Mouse (Mus musculus) forebrain, embryonic 14.5 days (tissue): ENCODE data around the gene Lamc1. TPM values are rescaled to one million over a fixed set of nuclear protein-coding genes. Genes with fewer than 3 reads are reported as not detected.

Experiments
- ATAC-seq: fragments of 200-750 bp; cut with Nextera tagmentation; 2 replicates; pipeline ENCODE4 v1.8.0; 2017; ENCODE audit warnings: mild to moderate bottlenecking, moderate library complexity
- DNase-seq: peaks from one replicate; pipeline ENCODE4 v3.0.0-alpha.2; 2015; ENCODE audit warnings: low spot score
- H3K27ac ChIP-seq: fragments of 300-500 bp; sonication (generic); 2 replicates; pipeline ENCODE4 v1.5.1; 2014; ENCODE audit warnings: low read depth, mild to moderate bottlenecking, control low read depth, low read length, moderate library complexity
- H3K27me3 ChIP-seq: fragments of 300-500 bp; sonication (generic); replicated peaks from 2 replicates; pipeline ENCODE4 v1.6.1; 2014; ENCODE audit warnings: low read length, control low read depth, mixed read lengths; ENCODE audit not compliant: control insufficient read depth, insufficient read depth
- H3K36me3 ChIP-seq: fragments of 300-500 bp; sonication (generic); 2 replicates; pipeline ENCODE4 v1.6.1; 2014; ENCODE audit warnings: low read length, control low read depth; ENCODE audit not compliant: control insufficient read depth, insufficient read depth
- H3K4me1 ChIP-seq: fragments of 300-500 bp; sonication (generic); 2 replicates; pipeline ENCODE4 v1.6.1; 2014; ENCODE audit warnings: antibody characterized with exemption, low read length, control low read depth; ENCODE audit not compliant: control insufficient read depth, insufficient read depth
- H3K4me2 ChIP-seq: fragments of 300-500 bp; sonication (generic); 2 replicates; pipeline ENCODE4 v1.6.1; 2014; ENCODE audit warnings: mild to moderate bottlenecking, control low read depth, low read length
- H3K4me3 ChIP-seq: fragments of 300-500 bp; sonication (generic); 2 replicates; pipeline ENCODE4 v1.5.1; 2014; ENCODE audit warnings: low read depth, low read length, control low read depth
- H3K9ac ChIP-seq: fragments of 300-500 bp; sonication (generic); 2 replicates; pipeline ENCODE4 v1.6.1; 2014; ENCODE audit warnings: mild to moderate bottlenecking, low read length, control low read depth, moderate library complexity
- H3K9me3 ChIP-seq: fragments of 300-500 bp; sonication (generic); replicated peaks from 2 replicates; pipeline ENCODE4 v1.6.1; 2016; ENCODE audit warnings: low read length, control low read depth, mixed read lengths; ENCODE audit not compliant: control insufficient read depth
- WGBS: fragments of 180-500 bp; shearing (Covaris S2); extraction: QIAGEN DNeasy Blood & Tissue Kit; methylation state at CpG from one replicate; pipeline ENCODE4 v1.1.7; 2014; 5-methylcytosine and 5-hydroxymethylcytosine counted together
- polyA plus RNA-seq: library from polyadenylated mRNA; unstranded; fragments of >200 nt; fragmentation: Nextera tagmentation; extraction: Ambion mirVana; gene quantifications from 2 replicates; pipeline ENCODE4 v1.2.1, GENCODE M21; 2014

The Lamc1 gene
- polyA plus RNA-seq, 1 experiment from 2014 or later, result 17.2 TPM

DNA sequence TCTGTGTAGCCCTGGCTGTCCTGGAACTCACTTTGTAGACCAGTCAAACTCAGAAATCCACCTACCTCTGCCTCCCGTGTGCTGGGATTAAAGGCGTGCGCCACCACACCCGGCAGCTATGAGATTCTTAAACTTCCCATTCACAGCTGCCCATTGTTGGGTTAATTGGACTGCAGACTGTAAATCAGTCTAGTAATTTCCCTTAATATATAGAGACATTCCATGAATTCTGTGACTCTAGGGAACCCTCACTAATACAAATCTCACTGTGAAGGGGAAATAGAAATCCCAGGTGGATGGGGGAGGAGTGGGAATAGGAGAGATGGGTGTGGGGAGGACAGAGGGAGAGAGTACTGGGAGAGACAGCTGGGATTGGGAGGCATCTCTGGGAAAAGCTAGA is 29.3 kb upstream of the Lamc1 start:
- ATAC-seq, result no peak
- Histone ChIP-seq H3K9me3 (no peaks in the 10 kb centered on the region; the same call in 1 of the 2 replicates), H3K4me3 (no peak overlapping the region), H3K27me3 (no peaks in the 10 kb centered on the region), H3K27ac (no peak overlapping the region), H3K36me3 (no peaks in the 10 kb centered on the region), H3K9ac (no peak overlapping the region), H3K4me2 (no peak overlapping the region), H3K4me1 (no peaks in the 10 kb centered on the region)
- no peak for DNase-seq
- 76% methylated on average over 4 of the region's 4 CpGs for WGBS

- Histone ChIP-seq H3K4me2 (no peak overlapping the region), H3K36me3 (no peaks in the 10 kb centered on the region), H3K27me3 (no peaks in the 10 kb centered on the region), H3K27ac (no peak overlapping the region), H3K9ac (no peak overlapping the region), H3K4me1 (no peaks in the 10 kb centered on the region), H3K9me3 (no peaks in the 10 kb centered on the region; the same call in 1 of the 2 replicates), H3K4me3 (no peak overlapping the region)
- DNase-seq (no peak), ATAC-seq (no peak)
- 51% methylated on average over 3 of the region's 3 CpGs for WGBS
These were observed 28.0 kb upstream of the Lamc1 start for GRCm38 (mm10) chr1:153360556-153360955.

- ATAC-seq (no peak), DNase-seq (no peak)
- Histone ChIP-seq H3K4me2 (no peak overlapping the region), H3K9me3 (no peaks in the 10 kb centered on the region), H3K4me3 (no peak overlapping the region), H3K36me3 (no peaks in the 10 kb centered on the region), H3K9ac (no peak overlapping the region), H3K27ac (no peak overlapping the region), H3K4me1 (no peaks in the 10 kb centered on the region), H3K27me3 (no peaks in the 10 kb centered on the region)
- WGBS, result 100% methylated on average over 1 of the region's 1 CpGs
These were observed 24.6 kb upstream of the Lamc1 start for GRCm38 (mm10) chr1:153357218-153357617.

DNA sequence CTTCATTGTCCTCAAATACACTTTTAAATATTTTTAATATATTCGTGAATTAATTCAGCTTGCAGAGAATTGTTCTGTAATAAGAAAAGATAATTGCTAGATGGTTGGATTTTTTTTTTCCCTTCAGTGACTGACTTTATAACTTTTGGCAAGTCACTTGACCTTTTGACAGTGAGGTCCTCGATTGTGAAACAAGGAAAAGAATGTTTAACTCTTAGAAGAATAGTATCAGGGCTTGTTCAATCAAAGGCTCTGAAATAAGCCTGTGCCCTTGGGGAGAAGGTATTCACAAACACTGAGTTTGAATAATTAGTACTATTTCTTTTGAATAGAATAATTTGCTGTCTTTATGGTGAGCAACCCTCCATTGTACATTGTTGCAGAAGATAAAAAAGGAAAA is 21.9 kb upstream of the Lamc1 start:
- no peak overlapping the region for H3K27ac ChIP-seq
- no peak overlapping the region for H3K4me2 ChIP-seq
- DNase-seq (peak; percentile 8), ATAC-seq (no peak)
- H3K36me3 ChIP-seq, result no peaks in the 10 kb centered on the region
- no peak overlapping the region for H3K4me3 ChIP-seq
- H3K27me3 ChIP-seq, result no peaks in the 10 kb centered on the region
- 41% methylated on average over 2 of the region's 2 CpGs for WGBS
- H3K4me1 ChIP-seq, result no peaks in the 10 kb centered on the region
- no peak overlapping the region for H3K9ac ChIP-seq
- no peaks in the 10 kb centered on the region for H3K9me3 ChIP-seq

- Histone ChIP-seq H3K4me3 (no peak overlapping the region), H3K9ac (no peak overlapping the region), H3K4me1 (no peaks in the 10 kb centered on the region), H3K4me2 (no peak overlapping the region), H3K27me3 (no peaks in the 10 kb centered on the region), H3K27ac (no peak overlapping the region), H3K36me3 (no peaks in the 10 kb centered on the region), H3K9me3 (no peaks in the 10 kb centered on the region)
- WGBS, result 65% methylated on average over 18 of the region's 18 CpGs
- ATAC-seq (no peak), DNase-seq (no peak)
These were observed 21.3 kb upstream of the Lamc1 start for GRCm38 (mm10) chr1:153353736-153354430.

DNA sequence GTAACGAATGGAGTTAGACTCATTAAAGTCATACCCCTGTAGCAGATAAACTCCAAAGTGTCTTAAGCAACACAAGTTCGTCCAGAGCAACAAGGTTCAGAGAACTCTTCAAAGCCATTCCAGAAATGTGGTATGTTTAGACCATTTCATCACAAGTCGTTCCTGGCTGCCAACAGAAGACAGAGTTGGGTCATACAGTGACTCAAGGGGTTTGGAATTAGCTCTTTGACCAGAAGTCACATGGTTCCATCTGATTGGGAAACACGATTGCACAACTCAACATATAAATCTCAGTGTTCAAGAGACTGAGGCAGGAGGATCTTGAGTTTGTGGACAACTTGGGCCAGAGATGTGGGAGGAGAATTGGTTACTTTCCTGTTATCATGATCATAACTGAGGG is 18.4 kb upstream of the Lamc1 start:
- Histone ChIP-seq H3K27me3 (no peaks in the 10 kb centered on the region), H3K4me3 (no peak overlapping the region), H3K36me3 (no peaks in the 10 kb centered on the region), H3K9me3 (no peaks in the 10 kb centered on the region), H3K9ac (no peak overlapping the region), H3K4me1 (no peaks in the 10 kb centered on the region), H3K4me2 (no peak overlapping the region), H3K27ac (no peak overlapping the region)
- WGBS, result 77% methylated on average over 4 of the region's 4 CpGs
- no peak for DNase-seq
- ATAC-seq, result no peak

- Histone ChIP-seq H3K4me1 (no peaks in the 10 kb centered on the region), H3K36me3 (no peaks in the 10 kb centered on the region), H3K9ac (no peak overlapping the region), H3K27me3 (no peaks in the 10 kb centered on the region), H3K9me3 (no peaks in the 10 kb centered on the region), H3K4me3 (no peak overlapping the region), H3K4me2 (no peak overlapping the region), H3K27ac (no peak overlapping the region)
- DNase-seq (no peak), ATAC-seq (no peak)
- WGBS, result 65% methylated on average over 3 of the region's 3 CpGs
These were observed 15.1 kb upstream of the Lamc1 start for GRCm38 (mm10) chr1:153347726-153348125.

- no peak for DNase-seq
- H3K4me1 ChIP-seq, result no peaks in the 10 kb centered on the region
- WGBS, result 98% methylated on average over 2 of the region's 2 CpGs
- ATAC-seq, result no peak
- H3K27me3 ChIP-seq, result no peaks in the 10 kb centered on the region
- no peak overlapping the region for H3K9ac ChIP-seq
- H3K4me2 ChIP-seq, result no peak overlapping the region
- no peaks in the 10 kb centered on the region for H3K36me3 ChIP-seq
- no peaks in the 10 kb centered on the region for H3K9me3 ChIP-seq
- no peak overlapping the region for H3K4me3 ChIP-seq
- no peak overlapping the region for H3K27ac ChIP-seq
These were observed 14.5 kb upstream of the Lamc1 start for GRCm38 (mm10) chr1:153347040-153347439.

DNA sequence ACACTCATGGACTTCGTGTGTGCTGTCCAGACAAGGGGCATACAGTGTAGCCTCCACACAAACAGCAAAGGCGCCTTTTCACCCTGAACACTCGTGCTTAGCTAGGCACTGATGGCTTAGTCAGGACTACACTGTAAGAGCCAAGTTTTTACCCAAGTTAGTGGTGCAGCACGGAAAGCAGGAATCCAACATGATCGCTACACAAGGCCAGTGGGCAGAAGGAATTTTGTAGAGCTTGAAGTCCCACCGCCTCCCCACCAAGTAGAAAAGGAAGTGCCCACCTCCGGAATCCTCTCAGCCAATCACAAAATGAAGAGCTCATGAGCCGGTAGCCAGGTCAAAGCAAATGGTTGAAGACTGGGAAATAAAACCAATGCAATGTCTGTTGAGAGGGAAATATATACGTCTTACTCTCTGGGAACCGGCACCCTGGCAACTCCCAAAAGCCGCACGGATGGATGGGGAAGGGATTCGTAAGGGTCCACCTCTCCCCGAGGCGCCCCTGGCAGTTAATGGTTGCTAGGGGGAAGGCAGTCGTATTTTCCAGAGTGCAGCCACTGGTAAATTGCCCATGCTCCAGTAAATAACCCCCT is 13.2 kb upstream of the Lamc1 start:
- Histone ChIP-seq H3K4me2 (peak overlapping the region; percentile 21; the same call in 1 of the 2 replicates), H3K36me3 (no peaks in the 10 kb centered on the region), H3K9ac (no peak overlapping the region), H3K4me3 (no peak overlapping the region), H3K27me3 (no peaks in the 10 kb centered on the region), H3K9me3 (no peaks in the 10 kb centered on the region), H3K4me1 (no peaks in the 10 kb centered on the region), H3K27ac (no peak overlapping the region)
- DNase-seq (no peak), ATAC-seq (no peak)
- 66% methylated on average over 16 of the region's 16 CpGs for WGBS
